Mouse (Mus musculus): ENCODE results near the gene Dnmt3a.

GRCm38 (mm10) chr12:3894525-3894924 is 88.7 kb downstream of the Dnmt3a start:
- TF ChIP-seq EP300 (IDR thresholded peaks at IDR 0.05; ENCODE audit: low read depth) = no peak
- TF ChIP-seq CTCF (IDR thresholded peaks at IDR 0.05; ENCODE audit: low read depth) = no peak
